ENCODE assay signal across 9 mouse cellular contexts in the genomic region with DNA sequence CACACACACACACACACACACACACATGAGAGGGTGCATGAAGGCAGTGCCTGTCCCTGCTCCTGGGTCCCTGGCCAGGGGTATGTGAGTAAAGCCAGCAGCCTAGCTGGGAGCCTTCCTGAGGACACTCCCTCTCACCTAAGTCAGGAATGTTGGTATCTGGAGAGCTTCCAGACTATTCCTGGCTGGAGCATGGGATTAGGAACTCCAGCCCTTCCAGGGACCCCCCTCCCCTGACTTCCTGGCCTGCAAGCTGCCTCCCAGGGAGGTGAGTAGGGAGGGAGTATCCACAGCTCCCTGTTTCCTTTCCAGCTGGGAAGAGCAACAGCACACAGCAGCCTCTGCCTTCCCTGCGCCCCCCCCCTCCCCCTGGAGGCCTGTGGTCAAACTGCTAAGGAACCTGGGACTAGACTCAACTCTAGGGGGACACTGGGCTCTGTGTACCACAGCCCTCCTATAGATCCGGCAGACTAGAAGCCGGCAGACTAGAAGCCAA. TPM values are rescaled to one million over a fixed set of nuclear protein-coding genes. Genes with fewer than 3 reads are reported as not detected.
A peak's percentile ranks its signal among the peaks of the same experiment; 100 is the strongest.
DNase-seq lines count a peak whose midpoint lies in the region; ATAC-seq lines count a peak whose summit lies in the region.
"Had no signal": no experiment of that assay in that cellular context is flagged by ENCODE, and none has a peak within 500 bp of the region (broad histone marks: within the 10 kb centered on the region; RNA-seq: fewer than 3 reads in every experiment).

No protein-coding gene starts in this region.

- no peaks in the 10 kb centered on the region for H3K9me3 ChIP-seq in forebrain, embryonic 10.5 days
- no peaks in the 10 kb centered on the region for H3K9me3 ChIP-seq in forebrain, embryonic 15.5 days
- H3K9me3 ChIP-seq in intestine, embryonic 16.5 days (ENCODE audit: control insufficient read depth, low read length) = no peaks in the 10 kb centered on the region
- H3K9me3 ChIP-seq in lung, embryonic 16.5 days (ENCODE audit: control insufficient read depth, low read length) = no peaks in the 10 kb centered on the region
- no peaks in the 10 kb centered on the region for H3K9me3 ChIP-seq in forebrain, embryonic 14.5 days (replicated peaks; ENCODE audit: control insufficient read depth, low read length)

- DNase-seq in forebrain, embryonic 10.5 days (ENCODE audit: extremely low spot score, low spot score) = no peak
- peak; percentile 38 for DNase-seq in gastrocnemius, adult 18-20 months (ENCODE audit: low spot score)
- no peak for DNase-seq in thymus, postnatal 10 days (ENCODE audit: low spot score in 2 of 2)
- no peak for DNase-seq in forebrain, embryonic 14.5 days (ENCODE audit: low spot score)
- no peak for DNase-seq in layer of hippocampus, adult 8-10 months (ENCODE audit: low spot score in 2 of 2)

- 32% methylated on average over 3 of the region's 3 CpGs for WGBS in forebrain, embryonic 10.5 days
- WGBS in forebrain, embryonic 15.5 days = 31% methylated on average over 3 of the region's 3 CpGs
- WGBS in intestine, embryonic 16.5 days = 32% methylated on average over 3 of the region's 3 CpGs
- WGBS in lung, embryonic 16.5 days = 9% methylated on average over 3 of the region's 3 CpGs
- WGBS in forebrain, embryonic 14.5 days = 44% methylated on average over 3 of the region's 3 CpGs

- H3K27me3 ChIP-seq in forebrain, embryonic 10.5 days (ENCODE audit: poor library complexity, severe bottlenecking) = peaks cover 8% of the 10 kb centered on the region
- H3K27me3 ChIP-seq in forebrain, embryonic 15.5 days = no peaks in the 10 kb centered on the region
- no peaks in the 10 kb centered on the region for H3K27me3 ChIP-seq in intestine, embryonic 16.5 days (replicated peaks; ENCODE audit: control insufficient read depth, insufficient read depth, low read length)
- no peaks in the 10 kb centered on the region for H3K27me3 ChIP-seq in lung, embryonic 16.5 days (ENCODE audit: control insufficient read depth, insufficient read depth, low read depth, low read length)
- no peaks in the 10 kb centered on the region for H3K27me3 ChIP-seq in forebrain, embryonic 14.5 days (replicated peaks; ENCODE audit: control insufficient read depth, insufficient read depth, low read length)

- H3K4me1 ChIP-seq in forebrain, embryonic 10.5 days = peaks cover 24% of the 10 kb centered on the region
- peaks cover 11% of the 10 kb centered on the region; the same call in 1 of the 2 replicates for H3K4me1 ChIP-seq in forebrain, embryonic 15.5 days
- H3K4me1 ChIP-seq in intestine, embryonic 16.5 days (ENCODE audit: control insufficient read depth, insufficient read depth, low read length) = peaks cover 15% of the 10 kb centered on the region
- H3K4me1 ChIP-seq in lung, embryonic 16.5 days (replicated peaks; ENCODE audit: control insufficient read depth, insufficient read depth, low read length) = peaks cover 11% of the 10 kb centered on the region
- H3K4me1 ChIP-seq in forebrain, embryonic 14.5 days (ENCODE audit: control insufficient read depth, insufficient read depth, low read length) = peaks cover 3% of the 10 kb centered on the region

- H3K9ac ChIP-seq in forebrain, embryonic 15.5 days (replicated peaks) = no peak overlapping the region
- no peak overlapping the region for H3K9ac ChIP-seq in intestine, embryonic 16.5 days (ENCODE audit: low read depth, low read length)
- 0 out of 2 replicates have a peak overlapping the region, but pooled peaks have one; percentile 0 for H3K9ac ChIP-seq in lung, embryonic 16.5 days (ENCODE audit: low read length)
- no peak overlapping the region for H3K9ac ChIP-seq in forebrain, embryonic 14.5 days (ENCODE audit: low read length)

- no peak overlapping the region for H3K4me3 ChIP-seq in forebrain, embryonic 10.5 days
- H3K4me3 ChIP-seq in forebrain, embryonic 15.5 days = no peak overlapping the region
- no peak overlapping the region for H3K4me3 ChIP-seq in intestine, embryonic 16.5 days (ENCODE audit: low read length)
- H3K4me3 ChIP-seq in lung, embryonic 16.5 days (ENCODE audit: low read length) = no peak overlapping the region
- H3K4me3 ChIP-seq in forebrain, embryonic 14.5 days (ENCODE audit: low read depth, low read length) = no peak overlapping the region

- H3K36me3 ChIP-seq in forebrain, embryonic 10.5 days (replicated peaks) = no peaks in the 10 kb centered on the region
- H3K36me3 ChIP-seq in forebrain, embryonic 15.5 days = no peaks in the 10 kb centered on the region
- no peaks in the 10 kb centered on the region for H3K36me3 ChIP-seq in intestine, embryonic 16.5 days (ENCODE audit: control insufficient read depth, insufficient read depth, low read length)
- H3K36me3 ChIP-seq in lung, embryonic 16.5 days (ENCODE audit: control insufficient read depth, insufficient read depth, low read length) = no peaks in the 10 kb centered on the region
- no peaks in the 10 kb centered on the region for H3K36me3 ChIP-seq in forebrain, embryonic 14.5 days (ENCODE audit: control insufficient read depth, insufficient read depth, low read length)

- no peak overlapping the region for H3K4me2 ChIP-seq in forebrain, embryonic 15.5 days (replicated peaks)
- H3K4me2 ChIP-seq in intestine, embryonic 16.5 days (ENCODE audit: low read depth, low read length) = no peak overlapping the region
- no peak overlapping the region for H3K4me2 ChIP-seq in lung, embryonic 16.5 days (ENCODE audit: low read depth, low read length)
- H3K4me2 ChIP-seq in forebrain, embryonic 14.5 days (ENCODE audit: low read length) = no peak overlapping the region

- H3K27ac ChIP-seq in forebrain, embryonic 10.5 days = peak overlapping the region; percentile 41; the same call in 1 of the 2 replicates
- no peak overlapping the region for H3K27ac ChIP-seq in forebrain, embryonic 15.5 days (replicated peaks)
- H3K27ac ChIP-seq in intestine, embryonic 16.5 days (ENCODE audit: low read length) = peak overlapping the region; percentile 41; the same call in 1 of the 2 replicates
- H3K27ac ChIP-seq in lung, embryonic 16.5 days (ENCODE audit: low read length) = 0 out of 2 replicates have a peak overlapping the region, but pooled peaks have one; percentile 6
- H3K27ac ChIP-seq in forebrain, embryonic 14.5 days (ENCODE audit: low read depth, low read length) = no peak overlapping the region

- ATAC-seq in forebrain, embryonic 15.5 days (replicated peaks) = no peak; the same call in 1 of the 2 replicates
- ATAC-seq in intestine, embryonic 16.5 days = peak; percentile 68
- peak; percentile 83 for ATAC-seq in lung, embryonic 16.5 days (ENCODE audit: low read depth)
- no peak for ATAC-seq in forebrain, embryonic 14.5 days

RNA-seq across cellular contexts. Expression of a gene that starts 1.2 kb away (rescaled TPM):
- polyA plus RNA-seq in forebrain, embryonic 10.5 days (2016; fragmentation: Nextera tagmentation; extraction: Ambion mirVana) = not detected in 2 replicates
- polyA plus RNA-seq in forebrain, embryonic 15.5 days (2015; fragmentation: Nextera tagmentation; extraction: Ambion mirVana) = 0.14 and 0.22 TPM in 2 replicates
- 1 to 10 TPM; 1.9 to 2.7 TPM for total RNA-seq in gastrocnemius, adult 18-20 months (2021)
- polyA plus RNA-seq in intestine, embryonic 16.5 days (2015; fragmentation: Nextera tagmentation; extraction: Ambion mirVana) = 0.10 and 0.18 TPM in 2 replicates
- 0.10 TPM in 2 replicates for polyA plus RNA-seq in lung, embryonic 16.5 days (2015; fragmentation: Nextera tagmentation; extraction: Ambion mirVana)
- polyA plus RNA-seq in forebrain, embryonic 14.5 days (2014; fragmentation: Nextera tagmentation; extraction: Ambion mirVana) = 0.09 and 0.12 TPM in 2 replicates
- under 1 TPM in 2 of 4 experiments, not detected in 2; 0.16 to 0.36 TPM for total RNA-seq in layer of hippocampus, adult 8-10 months (2022)
- total RNA-seq: neutrophil, adult 5-6 weeks had no signal

RNA-seq across cellular contexts. Expression of a gene that starts 26.1 kb away (rescaled TPM):
- polyA plus RNA-seq in forebrain, embryonic 10.5 days (2016; fragmentation: Nextera tagmentation; extraction: Ambion mirVana) = 0.55 and 0.89 TPM in 2 replicates
- polyA plus RNA-seq in forebrain, embryonic 15.5 days (2015; fragmentation: Nextera tagmentation; extraction: Ambion mirVana) = 48.4 and 51.6 TPM in 2 replicates
- not detected for total RNA-seq in gastrocnemius, adult 18-20 months (2021)
- polyA plus RNA-seq in intestine, embryonic 16.5 days (2015; fragmentation: Nextera tagmentation; extraction: Ambion mirVana) = 2.5 and 2.8 TPM in 2 replicates
- polyA plus RNA-seq in lung, embryonic 16.5 days (2015; fragmentation: Nextera tagmentation; extraction: Ambion mirVana) = 0.41 and 0.43 TPM in 2 replicates
- polyA plus RNA-seq in forebrain, embryonic 14.5 days (2014; fragmentation: Nextera tagmentation; extraction: Ambion mirVana) = 40.0 and 49.0 TPM in 2 replicates
- 100 to 1,000 TPM; 118 to 128 (median 123) TPM for total RNA-seq in layer of hippocampus, adult 8-10 months (2022)
- total RNA-seq: neutrophil, adult 5-6 weeks had no signal

Comparison
In these comparisons a context has a peak if more than half of its experiments do, and no peak if none do; other contexts are left out.
1. H3K27ac ChIP-seq: peak in forebrain, embryonic 10.5 days (single experiment), intestine, embryonic 16.5 days (single experiment) and lung, embryonic 16.5 days (single experiment); none in forebrain, embryonic 15.5 days (single experiment) and forebrain, embryonic 14.5 days (single experiment).
2. RNA of a gene that starts 26.1 kb away (polyA plus RNA-seq): 48.4 to 51.6 TPM in forebrain, embryonic 15.5 days and 40.0 to 49.0 TPM in forebrain, embryonic 14.5 days; 2.5 to 2.8 TPM in intestine, embryonic 16.5 days, 0.55 to 0.89 TPM in forebrain, embryonic 10.5 days and 0.41 to 0.43 TPM in lung, embryonic 16.5 days; every median in the first group is over 10 times any median in the second.
3. ATAC-seq: peak in intestine, embryonic 16.5 days (single experiment) and lung, embryonic 16.5 days (single experiment); none in forebrain, embryonic 15.5 days (single experiment) and forebrain, embryonic 14.5 days (single experiment).